Mouse (Mus musculus): ENCODE results near the gene Atmin. TPM values are rescaled to one million over a fixed set of nuclear protein-coding genes. Genes with fewer than 3 reads are reported as not detected.

Gene Atmin
- polyA plus RNA-seq, 1 experiment: 15.9 TPM

- peak overlapping the region; percentile 92 for H3K4me3 ChIP-seq (replicated peaks; ENCODE audit: extremely low read depth, low read depth, low read length)
- TF ChIP-seq CTCF (IDR thresholded peaks at IDR 0.05; ENCODE audit: insufficient read depth, low read length): no peak
- no peak for TF ChIP-seq POLR2A (IDR thresholded peaks at IDR 0.05; ENCODE audit: borderline replicate concordance, extremely low read depth, low read depth, low read length)
- no peaks in the 10 kb centered on the region for H3K4me1 ChIP-seq (ENCODE audit: control insufficient read depth, insufficient read depth, low read length)
- 21% methylated on average over 8 of the region's 8 CpGs for WGBS
- DNase-seq: no peak
These were observed 34.9 kb downstream of the Atmin start for GRCm38 (mm10) chr8:116978052-116978451.

GRCm38 (mm10) chr8:116978631-116979256 is 35.6 kb downstream of the Atmin start, which contains the start of gene 1700030J22Rik:
Gene 1700030J22Rik, minus strand, starts transcription at chr8:116978959.
- no peaks in the 10 kb centered on the region for H3K4me1 ChIP-seq (ENCODE audit: control insufficient read depth, insufficient read depth, low read length)
- TF ChIP-seq CTCF (IDR thresholded peaks at IDR 0.05; ENCODE audit: insufficient read depth, low read length): peak; percentile 17; the same call in 1 of the 2 replicates
- peak; percentile 48; the same call in 1 of the 2 replicates for TF ChIP-seq POLR2A (IDR thresholded peaks at IDR 0.05; ENCODE audit: borderline replicate concordance, extremely low read depth, low read depth, low read length)
- H3K4me3 ChIP-seq (replicated peaks; ENCODE audit: extremely low read depth, low read depth, low read length): peak within 1 kb of the TSS; percentile 92
- under 1% methylated on average over 46 of the region's 46 CpGs for WGBS
- DNase-seq: peak; percentile 99

GRCm38 (mm10) chr8:116980117-116980516 is 36.9 kb downstream of the Atmin start:
- 11% methylated on average over 4 of the region's 4 CpGs for WGBS
- TF ChIP-seq CTCF (IDR thresholded peaks at IDR 0.05; ENCODE audit: insufficient read depth, low read length) (peak; percentile 14; the same call in 1 of the 2 replicates), POLR2A (IDR thresholded peaks at IDR 0.05; ENCODE audit: borderline replicate concordance, extremely low read depth, low read depth, low read length) (no peak)
- Histone ChIP-seq H3K4me1 (ENCODE audit: control insufficient read depth, insufficient read depth, low read length) (no peaks in the 10 kb centered on the region), H3K4me3 (replicated peaks; ENCODE audit: extremely low read depth, low read depth, low read length) (no peak overlapping the region)
- DNase-seq: peak; percentile 26

GRCm38 (mm10) chr8:116989842-116990241 is 46.6 kb downstream of the Atmin start:
- WGBS: 98% methylated on average over 3 of the region's 3 CpGs
- TF ChIP-seq POLR2A (IDR thresholded peaks at IDR 0.05; ENCODE audit: borderline replicate concordance, extremely low read depth, low read depth, low read length) (no peak), CTCF (IDR thresholded peaks at IDR 0.05; ENCODE audit: insufficient read depth, low read length) (no peak)
- DNase-seq: no peak
- Histone ChIP-seq H3K4me1 (ENCODE audit: control insufficient read depth, insufficient read depth, low read length) (peaks cover 5% of the 10 kb centered on the region), H3K4me3 (replicated peaks; ENCODE audit: extremely low read depth, low read depth, low read length) (no peak overlapping the region)

GRCm38 (mm10) chr8:116991241-116991640 is 48.0 kb downstream of the Atmin start:
- DNase-seq: no peak
- Histone ChIP-seq H3K4me1 (ENCODE audit: control insufficient read depth, insufficient read depth, low read length) (peaks cover 5% of the 10 kb centered on the region), H3K4me3 (replicated peaks; ENCODE audit: extremely low read depth, low read depth, low read length) (no peak overlapping the region)
- TF ChIP-seq POLR2A (IDR thresholded peaks at IDR 0.05; ENCODE audit: borderline replicate concordance, extremely low read depth, low read depth, low read length) (no peak), CTCF (IDR thresholded peaks at IDR 0.05; ENCODE audit: insufficient read depth, low read length) (no peak)
- 91% methylated on average over 8 of the region's 8 CpGs for WGBS

- DNase-seq: no peak
- H3K4me3 ChIP-seq (replicated peaks; ENCODE audit: extremely low read depth, low read depth, low read length): peak overlapping the region; percentile 79
- TF ChIP-seq POLR2A (IDR thresholded peaks at IDR 0.05; ENCODE audit: borderline replicate concordance, extremely low read depth, low read depth, low read length) (no peak), CTCF (IDR thresholded peaks at IDR 0.05; ENCODE audit: insufficient read depth, low read length) (no peak)
These were observed 49.2 kb downstream of the Atmin start for GRCm38 (mm10) chr8:116992176-116992971.

GRCm38 (mm10) chr8:116993095-116993867 is 50.1 kb downstream of the Atmin start, which contains the start of gene Gcsh:
Gene Gcsh, minus strand, starts transcription at chr8:116993537.
- DNase-seq: peak; percentile 98
- TF ChIP-seq CTCF (IDR thresholded peaks at IDR 0.05; ENCODE audit: insufficient read depth, low read length) (no peak), POLR2A (IDR thresholded peaks at IDR 0.05; ENCODE audit: borderline replicate concordance, extremely low read depth, low read depth, low read length) (peak; percentile 78; the same call in 1 of the 2 replicates)
- under 1% methylated on average over 56 of the region's 56 CpGs for WGBS
- peak within 1 kb of the TSS; percentile 86 for H3K4me3 ChIP-seq (replicated peaks; ENCODE audit: extremely low read depth, low read depth, low read length)
- H3K4me1 ChIP-seq (ENCODE audit: control insufficient read depth, insufficient read depth, low read length): peaks cover 5% of the 10 kb centered on the region

More at GRCm38 (mm10) chr8:116992176-116992971, 49.2 kb downstream of the Atmin start:
- 8% methylated on average over 23 of the region's 23 CpGs for WGBS
- peaks cover 5% of the 10 kb centered on the region for H3K4me1 ChIP-seq (ENCODE audit: control insufficient read depth, insufficient read depth, low read length)

GRCm38 (mm10) chr8:116994016-116994716 is 51.0 kb downstream of the Atmin start:
- TF ChIP-seq CTCF (IDR thresholded peaks at IDR 0.05; ENCODE audit: insufficient read depth, low read length) (no peak), POLR2A (IDR thresholded peaks at IDR 0.05; ENCODE audit: borderline replicate concordance, extremely low read depth, low read depth, low read length) (no peak)
- no peak for DNase-seq
- H3K4me3 ChIP-seq (replicated peaks; ENCODE audit: extremely low read depth, low read depth, low read length): no peak overlapping the region
- H3K4me1 ChIP-seq (ENCODE audit: control insufficient read depth, insufficient read depth, low read length): peaks cover 5% of the 10 kb centered on the region
- WGBS: 57% methylated on average over 11 of the region's 11 CpGs

Other genes starting within 250 kb of the Atmin start
- 3.2 and 3.3 TPM in 2 replicates for gene Cdyl2, start 210.4 kb upstream of the Atmin start, polyA plus RNA-seq (2012; rRNA removed)
- gene Cmc2, start 21.9 kb upstream of the Atmin start, polyA plus RNA-seq (2012; rRNA removed): 4.8 and 8.1 TPM in 2 replicates
- 0.74 and 1.2 TPM in 2 replicates for gene Cenpn, start 21.7 kb upstream of the Atmin start, polyA plus RNA-seq (2012; rRNA removed)
- 1.2 and 1.5 TPM in 2 replicates for gene 1700030J22Rik, start 35.6 kb downstream of the Atmin start, polyA plus RNA-seq (2012; rRNA removed)
- 10.2 and 14.7 TPM in 2 replicates for gene Gcsh, start 50.1 kb downstream of the Atmin start, polyA plus RNA-seq (2012; rRNA removed)
- 0.06 and 0.12 TPM in 2 replicates for gene Pkd1l2, start 139.1 kb downstream of the Atmin start, polyA plus RNA-seq (2012; rRNA removed)
- 0.34 TPM in 1 of 2 replicates, not detected in the other for gene Bco1, start 152.5 kb downstream of the Atmin start, polyA plus RNA-seq (2012; rRNA removed)
- 5.6 and 8.6 TPM in 2 replicates for gene Gan, start 214.7 kb downstream of the Atmin start, polyA plus RNA-seq (2012; rRNA removed)